In the genomic region with DNA sequence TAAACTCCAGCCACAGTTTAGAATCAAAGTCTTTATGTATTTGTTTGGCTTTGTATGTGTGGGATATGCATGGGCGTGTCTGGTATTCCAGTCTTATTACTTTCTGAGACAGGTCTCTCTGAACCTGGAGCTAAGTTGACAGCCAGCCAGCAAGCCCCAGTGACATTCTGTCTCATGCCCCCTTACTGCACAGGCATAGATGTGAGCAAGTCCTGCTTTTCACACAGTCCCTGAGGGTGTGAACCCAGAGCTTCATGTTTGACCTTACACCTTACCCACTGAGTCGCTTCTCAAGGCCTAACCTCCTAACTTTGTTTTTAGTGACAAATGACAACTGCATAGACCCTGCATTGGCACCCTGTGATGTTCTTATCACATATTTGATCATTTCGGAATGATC, we compare ENCODE assay signal across 29 mouse cellular contexts.
"Had no signal": no experiment of that assay in that cellular context is flagged by ENCODE, and none has a peak within 500 bp of the region (broad histone marks: within the 10 kb centered on the region; RNA-seq: fewer than 3 reads in every experiment).

No protein-coding gene starts in this region.

- H3K9me3 ChIP-seq: embryonic facial prominence, embryonic 10.5 days; embryonic facial prominence, embryonic 12.5 days; embryonic facial prominence, embryonic 13.5 days; embryonic facial prominence, embryonic 15.5 days; forebrain, embryonic 10.5 days; forebrain, embryonic 12.5 days; forebrain, embryonic 13.5 days; forebrain, embryonic 15.5 days had no signal

- H3K4me2 ChIP-seq: embryonic facial prominence, embryonic 12.5 days; embryonic facial prominence, embryonic 13.5 days; embryonic facial prominence, embryonic 15.5 days; forebrain, embryonic 12.5 days; forebrain, embryonic 13.5 days; forebrain, embryonic 15.5 days had no signal

- H3K4me1 ChIP-seq: embryonic facial prominence, embryonic 10.5 days; embryonic facial prominence, embryonic 12.5 days; embryonic facial prominence, embryonic 13.5 days; embryonic facial prominence, embryonic 15.5 days; forebrain, embryonic 10.5 days; forebrain, embryonic 12.5 days; forebrain, embryonic 13.5 days; forebrain, embryonic 15.5 days had no signal

- DNase-seq: cerebellum, adult 2 months; cerebellum, adult 8-10 months; cerebellum, adult 9-10 months; cerebellum, adult 9-11 months; cerebellum, postnatal 10 days; cerebellum, postnatal 14 days; cerebellum, postnatal 25 days; cerebellum, postnatal 36 days; embryo, embryonic 11 days; forebrain, postnatal 0 days; gastrocnemius, adult 2 months; gastrocnemius, postnatal 10 days; gastrocnemius, postnatal 14 days; gastrocnemius, postnatal 25 days; gastrocnemius, postnatal 36 days; heart, adult 11 months; heart, adult 18-20 months; heart, adult 2 months had no signal

- H3K9ac ChIP-seq: embryonic facial prominence, embryonic 12.5 days; embryonic facial prominence, embryonic 13.5 days; embryonic facial prominence, embryonic 15.5 days; forebrain, embryonic 12.5 days; forebrain, embryonic 13.5 days; forebrain, embryonic 15.5 days; forebrain, postnatal 0 days had no signal

- H3K36me3 ChIP-seq: embryonic facial prominence, embryonic 10.5 days; embryonic facial prominence, embryonic 12.5 days; embryonic facial prominence, embryonic 13.5 days; embryonic facial prominence, embryonic 15.5 days; forebrain, embryonic 10.5 days; forebrain, embryonic 12.5 days had no signal

- H3K27me3 ChIP-seq: embryonic facial prominence, embryonic 12.5 days; embryonic facial prominence, embryonic 13.5 days; embryonic facial prominence, embryonic 15.5 days; forebrain, embryonic 12.5 days; forebrain, embryonic 13.5 days; forebrain, embryonic 15.5 days had no signal

- ATAC-seq: forebrain, embryonic 14.5 days; forebrain, embryonic 16.5 days; forebrain, postnatal 0 days had no signal

- H3K27ac ChIP-seq: embryonic facial prominence, embryonic 10.5 days; embryonic facial prominence, embryonic 12.5 days; embryonic facial prominence, embryonic 13.5 days; embryonic facial prominence, embryonic 15.5 days; forebrain, embryonic 10.5 days; forebrain, embryonic 12.5 days; forebrain, embryonic 13.5 days; forebrain, embryonic 15.5 days; gastrocnemius, adult 2 months; heart, adult 2 months had no signal

- H3K4me3 ChIP-seq: embryonic facial prominence, embryonic 10.5 days; embryonic facial prominence, embryonic 12.5 days; embryonic facial prominence, embryonic 13.5 days; embryonic facial prominence, embryonic 15.5 days; erythroblast, embryonic 14.5 days; forebrain, embryonic 10.5 days; forebrain, embryonic 12.5 days; forebrain, embryonic 13.5 days; forebrain, embryonic 15.5 days; gastrocnemius, adult 2 months; heart, adult 2 months had no signal
